ENCODE assay signal across 8 mouse cellular contexts in genomic region chr11:54437823-54438337, GRCm38 (mm10). TPM values are rescaled to one million over a fixed set of nuclear protein-coding genes. Genes with fewer than 3 reads are reported as not detected.
DNase-seq lines count a peak whose midpoint lies in the region; ATAC-seq and TF ChIP-seq lines count a peak whose summit lies in the region.

TSS of gene Fnip1 (plus strand) at chr11:54438199.

- no peaks in the 10 kb centered on the region for H3K9me3 ChIP-seq in heart, embryonic 11.5 days (replicated peaks; ENCODE audit: control insufficient read depth, low read length)
- H3K9me3 ChIP-seq in kidney, embryonic 16.5 days (ENCODE audit: low read length) = no peaks in the 10 kb centered on the region

- H3ac ChIP-seq in myocyte (ENCODE audit: control insufficient read depth, insufficient read length) = peak within 1 kb of the TSS; percentile 71

- H3K4me1 ChIP-seq in heart, embryonic 11.5 days (ENCODE audit: control insufficient read depth, insufficient read depth, low read length) = no peaks in the 10 kb centered on the region
- peaks cover 17% of the 10 kb centered on the region for H3K4me1 ChIP-seq in kidney, embryonic 16.5 days (ENCODE audit: insufficient read depth, low read length)
- peaks cover 17% of the 10 kb centered on the region for H3K4me1 ChIP-seq in liver, adult 2 months (ENCODE audit: control insufficient read depth, insufficient read depth, low read length)

- peak within 1 kb of the TSS; percentile 95 for H3K9ac ChIP-seq in heart, embryonic 11.5 days (ENCODE audit: low read depth, low read length)
- peak within 1 kb of the TSS; percentile 94 for H3K9ac ChIP-seq in kidney, embryonic 16.5 days (replicated peaks; ENCODE audit: low read length)
- H3K9ac ChIP-seq in liver, adult 2 months (ENCODE audit: low read depth, low read length) = peak within 1 kb of the TSS; percentile 99

- TF ChIP-seq CTCF in liver, adult 2 months (IDR thresholded peaks at IDR 0.05; ENCODE audit: low read depth, low read length) = no peak

- ATAC-seq in erythroblast, adult 5-6 weeks (replicated peaks; ENCODE audit: low FRiP score, poor library complexity, severe bottlenecking) = peak; percentile 93
- ATAC-seq in heart, embryonic 11.5 days (replicated peaks; ENCODE audit: insufficient number of reproducible peaks, low FRiP score, low TSS enrichment) = peak; percentile 92
- peak; percentile 97 for ATAC-seq in kidney, embryonic 16.5 days (ENCODE audit: low FRiP score, low TSS enrichment)

- DNase-seq in B cell, adult 2 months = peak; percentile 93 to 95
- peak; percentile 97 for DNase-seq in brain, adult 2 months (ENCODE audit: low read depth, low spot score)
- peak; percentile 69 for DNase-seq in liver, adult 2 months (ENCODE audit: extremely low read depth, low read depth, low spot score)
- DNase-seq in splenic B cell, adult 2 months (ENCODE audit: low read depth, low spot score) = peak; percentile 96

- peak within 1 kb of the TSS; percentile 96 for H3K4me3 ChIP-seq in heart, embryonic 11.5 days (ENCODE audit: low read depth, low read length)
- H3K4me3 ChIP-seq in kidney, embryonic 16.5 days (ENCODE audit: low read length) = peak within 1 kb of the TSS; percentile 92
- H3K4me3 ChIP-seq in liver, adult 2 months (ENCODE audit: insufficient read depth, low read depth, low read length) = peak within 1 kb of the TSS; percentile 99
- H3K4me3 ChIP-seq in myocyte = peak within 1 kb of the TSS; percentile 71

- H3K4me2 ChIP-seq in heart, embryonic 11.5 days = peak within 1 kb of the TSS; percentile 78
- H3K4me2 ChIP-seq in kidney, embryonic 16.5 days (replicated peaks; ENCODE audit: low read depth, low read length) = peak within 1 kb of the TSS; percentile 66
- peak within 1 kb of the TSS; percentile 89 for H3K4me2 ChIP-seq in myocyte (ENCODE audit: low read depth)

- H3K27me3 ChIP-seq in heart, embryonic 11.5 days (ENCODE audit: control insufficient read depth, insufficient read depth, low read length) = no peaks in the 10 kb centered on the region
- no peaks in the 10 kb centered on the region for H3K27me3 ChIP-seq in kidney, embryonic 16.5 days (ENCODE audit: insufficient read depth, low read length)
- H3K27me3 ChIP-seq in liver, adult 2 months (ENCODE audit: control insufficient read depth, insufficient read depth, low read length) = no peaks in the 10 kb centered on the region
- no peaks in the 10 kb centered on the region for H3K27me3 ChIP-seq in myocyte (ENCODE audit: control insufficient read depth, insufficient read depth, insufficient read length)
- no peaks in the 10 kb centered on the region for H3K27me3 ChIP-seq in splenic B cell, adult 2 months (ENCODE audit: control insufficient read depth, insufficient read depth, low read length, poor library complexity, severe bottlenecking)

- H3K36me3 ChIP-seq in heart, embryonic 11.5 days (ENCODE audit: control insufficient read depth, insufficient read depth, low read length) = no peaks in the 10 kb centered on the region
- no peaks in the 10 kb centered on the region for H3K36me3 ChIP-seq in kidney, embryonic 16.5 days (ENCODE audit: insufficient read depth, low read length)
- H3K36me3 ChIP-seq in liver, adult 2 months (ENCODE audit: control insufficient read depth, insufficient read depth, low read length) = no peaks in the 10 kb centered on the region
- H3K36me3 ChIP-seq in myocyte (ENCODE audit: control insufficient read depth, insufficient read depth) = no peaks in the 10 kb centered on the region
- no peaks in the 10 kb centered on the region for H3K36me3 ChIP-seq in splenic B cell, adult 2 months (ENCODE audit: control insufficient read depth, insufficient read depth, low read length, poor library complexity, severe bottlenecking)

- H3K79me2 ChIP-seq in liver, adult 2 months (ENCODE audit: control insufficient read depth, insufficient read depth, low read length) = peaks cover 17% of the 10 kb centered on the region; the same call in 1 of the 2 replicates
- peaks cover 44% of the 10 kb centered on the region for H3K79me2 ChIP-seq in myocyte (ENCODE audit: control insufficient read depth, insufficient read depth)

- TF ChIP-seq POLR2A in liver, adult 2 months (IDR thresholded peaks at IDR 0.05; ENCODE audit: extremely low read depth, insufficient read depth, low read length) = 0 out of 2 replicates have a peak, but pooled peaks have one; percentile 42
- TF ChIP-seq POLR2A in myocyte (IDR thresholded peaks at IDR 0.05; ENCODE audit: insufficient read length, low read depth) = peak; percentile 61

- under 1% methylated on average over 46 of the region's 47 CpGs for WGBS in heart, embryonic 11.5 days (ENCODE audit: insufficient replicate concordance)
- under 1% methylated on average over 38 of the region's 47 CpGs for WGBS in kidney, embryonic 16.5 days
- WGBS in liver, adult 2 months = under 1% methylated on average over 46 of the region's 47 CpGs

- H3K27ac ChIP-seq in heart, embryonic 11.5 days (ENCODE audit: low read depth, low read length) = peak within 1 kb of the TSS; percentile 90
- peak within 1 kb of the TSS; percentile 83 for H3K27ac ChIP-seq in kidney, embryonic 16.5 days (ENCODE audit: low read length)
- peak within 1 kb of the TSS; percentile 99 for H3K27ac ChIP-seq in liver, adult 2 months (replicated peaks; ENCODE audit: insufficient read depth, low read depth, low read length)

TF ChIP-seq in myocyte, 11 proteins besides CTCF, POLR2A, EP300 and RAD21:
- TF ChIP-seq USF1 (IDR thresholded peaks at IDR 0.05; ENCODE audit: low read depth) (peak; percentile 23), MYOG (IDR thresholded peaks at IDR 0.05; ENCODE audit: control insufficient read depth in 1 of 3, insufficient read depth in 1 of 3, insufficient read length in 2 of 3, low read depth in 2 of 3) (no peak), POLR2AphosphoS2 (IDR thresholded peaks at IDR 0.05; ENCODE audit: insufficient read length, low read depth) (peak; percentile 59), TCF12 (IDR thresholded peaks at IDR 0.05; ENCODE audit: insufficient read depth, poor library complexity, severe bottlenecking) (no peak)

RNA-seq across cellular contexts. Expression of gene Fnip1, which starts in this region (rescaled TPM):
- 8.4 and 12.1 TPM in 2 replicates for total RNA-seq in erythroblast, adult 5-6 weeks (2015; ENCODE audit: low replicate concordance)
- 9.2 and 13.0 TPM in 2 replicates for total RNA-seq in erythroblast, adult 5-6 weeks (2017; ENCODE audit: low replicate concordance)
- 9.9 and 10.6 TPM in 2 replicates for polyA plus RNA-seq in heart, embryonic 11.5 days (2014; fragmentation: Nextera tagmentation; extraction: Ambion mirVana)
- 8.9 and 10.0 TPM in 2 replicates for polyA plus RNA-seq in kidney, embryonic 16.5 days (2015; fragmentation: Nextera tagmentation; extraction: Ambion mirVana)
- total RNA-seq in liver, adult 2 months (2014; rRNA removed) = 38.1 and 42.5 TPM in 2 replicates
- 2.3 and 2.5 TPM in 2 replicates for polyA plus RNA-seq in liver, adult 2 months (2012; rRNA removed)
- polyA plus RNA-seq in myocyte (2012; fragmentation: generic; extraction: Trizol) = 3.9 TPM

Comparison
In these comparisons a context has a peak if more than half of its experiments do, and no peak if none do; other contexts are left out.
1. Peak in every context shown above with its lines: DNase-seq, ATAC-seq, H3K4me3 ChIP-seq and H3K27ac ChIP-seq.